Mouse (Mus musculus): ENCODE data around the gene Gspt2. TPM values are rescaled to one million over a fixed set of nuclear protein-coding genes. Genes with fewer than 3 reads are reported as not detected.
"Not testable (repeated sequence)": the region's sequence is repeated elsewhere in the genome, so short reads cannot be mapped to it uniquely, and the experiment has no call there.

Gene Gspt2
- polyA plus RNA-seq, 2 experiments: 5.2 to 9.4 TPM

- H3K4me1 ChIP-seq (ENCODE audit: control insufficient read depth, insufficient read depth, low read length): no peaks in the 10 kb centered on the region
- no peaks in the 10 kb centered on the region for H3K27me3 ChIP-seq (ENCODE audit: control insufficient read depth, insufficient read depth, low read length)
- WGBS: 71% methylated on average over 4 of the region's 4 CpGs
- no peak overlapping the region for H3K27ac ChIP-seq (replicated peaks; ENCODE audit: low read depth, low read length)
- no peak overlapping the region for H3K4me3 ChIP-seq (replicated peaks; ENCODE audit: low read length)
- no peak overlapping the region for H3K4me2 ChIP-seq (replicated peaks; ENCODE audit: low read depth, low read length, severe bottlenecking)
- ATAC-seq (ENCODE audit: low FRiP score, low read depth): no peak
- no peak for DNase-seq (ENCODE audit: low spot score)
- H3K9me3 ChIP-seq (ENCODE audit: control insufficient read depth, low read length): no peaks in the 10 kb centered on the region
- no peak overlapping the region for H3K9ac ChIP-seq (ENCODE audit: low read depth, low read length, severe bottlenecking)
- H3K36me3 ChIP-seq (ENCODE audit: control insufficient read depth, insufficient read depth, low read length): no peaks in the 10 kb centered on the region
- no peak for TF ChIP-seq POLR2A (IDR thresholded peaks at IDR 0.05; ENCODE audit: borderline replicate concordance, extremely low read depth, insufficient read depth, insufficient read length)
Measured at GRCm38 (mm10) chrX:94670814-94671213, 34.9 kb downstream of the Gspt2 start.

GRCm38 (mm10) chrX:94674977-94675376 lies 39.1 kb downstream of the Gspt2 start:
- WGBS: 41% methylated on average over 4 of the region's 4 CpGs

DNA sequence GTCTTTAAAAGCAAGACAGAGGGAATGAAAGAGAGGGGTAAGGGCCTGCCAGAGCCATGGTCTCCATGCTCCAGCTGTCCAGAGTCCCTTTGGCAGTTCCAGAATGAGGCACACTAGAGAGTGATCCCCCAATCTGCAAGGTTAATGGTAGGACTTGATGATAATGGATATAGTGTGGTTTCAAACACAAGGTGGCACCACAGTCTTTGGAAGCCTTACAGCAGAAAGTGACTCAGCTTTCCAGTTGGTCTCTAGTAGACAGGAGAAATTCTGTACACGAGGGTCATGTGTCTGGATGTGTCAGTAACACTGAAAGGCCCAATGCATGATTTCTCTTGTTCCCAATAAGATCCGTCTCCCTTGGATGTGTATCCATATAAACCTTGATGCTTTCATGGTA lies 45.7 kb downstream of the Gspt2 start:
- not testable (repeated sequence) for H3K9ac ChIP-seq (ENCODE audit: low read depth, low read length, severe bottlenecking); DNase-seq (ENCODE audit: low spot score); ATAC-seq (ENCODE audit: low FRiP score, low read depth); H3K4me1 ChIP-seq (ENCODE audit: control insufficient read depth, insufficient read depth, low read length); H3K27ac ChIP-seq (replicated peaks; ENCODE audit: low read depth, low read length); H3K9me3 ChIP-seq (ENCODE audit: control insufficient read depth, low read length); H3K27me3 ChIP-seq (ENCODE audit: control insufficient read depth, insufficient read depth, low read length); H3K36me3 ChIP-seq (ENCODE audit: control insufficient read depth, insufficient read depth, low read length); H3K4me2 ChIP-seq (replicated peaks; ENCODE audit: low read depth, low read length, severe bottlenecking); H3K4me3 ChIP-seq (replicated peaks; ENCODE audit: low read length)
- whole genome bisulfite sequencing: no CpG with 5 or more reads among the region's 2 CpGs

More at GRCm38 (mm10) chrX:94674977-94675376, 39.1 kb downstream of the Gspt2 start:
- Histone ChIP-seq H3K27me3 (ENCODE audit: control insufficient read depth, insufficient read depth, low read length) (no peaks in the 10 kb centered on the region), H3K9ac (ENCODE audit: low read depth, low read length, severe bottlenecking) (no peak overlapping the region), H3K9me3 (ENCODE audit: control insufficient read depth, low read length) (no peaks in the 10 kb centered on the region), H3K27ac (replicated peaks; ENCODE audit: low read depth, low read length) (no peak overlapping the region), H3K4me1 (ENCODE audit: control insufficient read depth, insufficient read depth, low read length) (no peaks in the 10 kb centered on the region), H3K4me2 (replicated peaks; ENCODE audit: low read depth, low read length, severe bottlenecking) (no peak overlapping the region), H3K4me3 (replicated peaks; ENCODE audit: low read length) (no peak overlapping the region), H3K36me3 (ENCODE audit: control insufficient read depth, insufficient read depth, low read length) (no peaks in the 10 kb centered on the region)
- DNase-seq (ENCODE audit: low spot score): peak; percentile 34
- TF ChIP-seq POLR2A (IDR thresholded peaks at IDR 0.05; ENCODE audit: borderline replicate concordance, extremely low read depth, insufficient read depth, insufficient read length): no peak
- ATAC-seq (ENCODE audit: low FRiP score, low read depth): no peak

DNA sequence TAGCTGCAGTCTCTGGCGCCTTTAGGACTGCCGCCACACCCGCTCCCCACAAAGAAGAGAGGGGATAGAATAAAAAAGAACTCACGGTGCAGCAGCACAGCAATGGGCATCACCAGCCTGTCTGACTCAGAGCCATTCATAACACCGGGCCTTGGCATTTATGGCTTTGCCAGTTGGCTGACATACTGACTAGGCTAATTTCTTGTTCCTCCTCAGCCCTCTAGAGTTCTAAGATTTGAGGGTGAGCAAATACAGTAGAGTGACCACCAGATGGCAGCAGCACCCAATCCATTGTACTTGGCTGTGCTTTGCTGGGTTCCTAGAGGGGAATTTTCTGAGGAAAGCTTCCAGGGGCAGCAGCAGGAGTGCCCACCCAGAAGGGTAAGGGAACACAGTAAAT lies 53.7 kb downstream of the Gspt2 start:
- H3K9ac ChIP-seq (ENCODE audit: low read depth, low read length, severe bottlenecking); H3K27ac ChIP-seq (replicated peaks; ENCODE audit: low read depth, low read length); H3K9me3 ChIP-seq (ENCODE audit: control insufficient read depth, low read length); H3K36me3 ChIP-seq (ENCODE audit: control insufficient read depth, insufficient read depth, low read length); DNase-seq (ENCODE audit: low spot score); H3K4me3 ChIP-seq (replicated peaks; ENCODE audit: low read length); H3K27me3 ChIP-seq (ENCODE audit: control insufficient read depth, insufficient read depth, low read length); H3K4me1 ChIP-seq (ENCODE audit: control insufficient read depth, insufficient read depth, low read length); H3K4me2 ChIP-seq (replicated peaks; ENCODE audit: low read depth, low read length, severe bottlenecking): not testable (repeated sequence)
- WGBS: 86% methylated on average over 5 of the region's 5 CpGs
- peak; percentile 63 for ATAC-seq (ENCODE audit: low FRiP score, low read depth)

Other genes starting within 250 kb of the Gspt2 start
- gene Maged1, start 93.9 kb upstream of the Gspt2 start, polyA plus RNA-seq (2012; rRNA removed): 929 and 981 TPM in 2 replicates
- 822 and 888 TPM in 2 replicates for gene Maged1, start 93.9 kb upstream of the Gspt2 start, polyA plus RNA-seq (2014; fragmentation: Nextera tagmentation; extraction: Ambion mirVana)
- 5.2 and 6.6 TPM in 2 replicates for gene Zxdb, start 88.5 kb downstream of the Gspt2 start, polyA plus RNA-seq (2012; rRNA removed)
- gene Zxdb, start 88.5 kb downstream of the Gspt2 start, polyA plus RNA-seq (2014; fragmentation: Nextera tagmentation; extraction: Ambion mirVana): 2.7 and 3.0 TPM in 2 replicates